Mouse (Mus musculus) MEL (cell line): ENCODE measurements around the gene Bach2.

Experiments used
- KAT2A ChIP-seq: conservative IDR thresholded peaks from 2 replicates; pipeline ENCODE4 v1.6.1; 2012; ENCODE audit warnings: low read depth, low read length, improper control_type of control experiment, inconsistent platforms
- MYB ChIP-seq: IDR thresholded peaks from 2 replicates; pipeline ENCODE4 v1.6.1; 2011; ENCODE audit warnings: mild to moderate bottlenecking, low read depth, low read length, improper control_type of control experiment
- POLR2A ChIP-seq, 2 experiments: IDR thresholded peaks; 2 replicates each; pipeline ENCODE4 v1.6.1; 2011 to 2012; ENCODE audit warnings: low read length in 2 of 2, mild to moderate bottlenecking in 2 of 2, control low read depth in 1 of 2, improper control_type of control experiment in 1 of 2, low read depth in 1 of 2, moderate library complexity in 1 of 2; ENCODE audit not compliant: control insufficient read depth in 1 of 2, insufficient read depth in 1 of 2, poor library complexity in 1 of 2
- TAL1 ChIP-seq: IDR thresholded peaks from 2 replicates; pipeline ENCODE4 v1.6.1; 2012; ENCODE audit warnings: mild to moderate bottlenecking, inconsistent platforms, low read length, moderate library complexity, mixed read lengths

DNA sequence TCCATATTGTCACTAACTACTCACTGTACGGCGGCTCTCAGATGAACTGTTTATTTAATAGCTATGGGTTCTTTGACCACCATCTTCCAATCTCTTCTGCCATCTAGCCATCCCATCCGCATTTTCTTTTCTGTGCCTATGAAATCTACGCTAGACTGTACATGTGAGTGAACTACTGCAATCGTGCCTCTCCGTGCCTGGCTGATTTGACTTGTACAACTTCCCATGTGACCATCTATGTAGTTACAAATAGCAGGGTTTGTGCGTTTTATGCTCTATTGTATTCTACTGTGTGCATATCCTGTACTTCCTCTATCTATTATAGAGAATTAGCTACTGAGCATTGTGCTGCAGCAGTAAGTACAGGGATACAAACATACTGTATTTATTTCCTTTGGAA, 316.9 kb downstream of the Bach2 start:
- TF ChIP-seq KAT2A (no peak), TAL1 (no peak), MYB (no peak), POLR2A (IDR thresholded peaks at IDR 0.05; ENCODE audit: control insufficient read depth in 1 of 2, insufficient read depth in 1 of 2, low read depth in 1 of 2, low read length in 2 of 2, poor library complexity in 1 of 2) (no peak)
